Mouse (Mus musculus) lung, adult 2 months (tissue): ENCODE results near the gene Runx2.

Experiments
- CTCF ChIP-seq: fragments of 200-500 bp; IDR thresholded peaks from 2 replicates; pipeline ENCODE4 v1.5.1; 2011; ENCODE audit warnings: mild to moderate bottlenecking, low read length, control low read depth; ENCODE audit not compliant: insufficient read depth
- POLR2A ChIP-seq: fragments of 200-500 bp; IDR thresholded peaks from 2 replicates; pipeline ENCODE4 v1.6.1; 2011; ENCODE audit warnings: low read depth, mild to moderate bottlenecking, control low read depth, low read length, borderline replicate concordance; ENCODE audit errors: extremely low read depth

DNA sequence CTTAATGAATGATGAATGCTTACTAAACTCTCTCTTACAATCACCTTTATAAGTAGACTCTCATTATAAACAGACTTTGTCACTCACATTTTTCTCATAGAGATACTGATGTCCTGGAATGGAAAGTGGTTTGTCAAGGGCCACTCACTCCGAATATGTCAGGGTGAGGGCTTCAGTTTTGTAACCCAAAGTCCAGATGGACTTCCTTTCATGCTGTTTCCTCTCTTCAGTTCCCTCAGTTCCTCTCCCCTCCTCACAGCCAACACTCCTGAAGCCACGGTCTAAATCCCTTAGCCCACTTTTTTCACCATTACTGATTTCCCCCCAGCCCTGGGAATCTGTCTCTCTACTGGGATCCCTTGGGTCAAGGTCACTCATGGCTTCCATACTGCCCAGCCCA is 123.1 kb downstream of the Runx2 start:
- no peak for TF ChIP-seq POLR2A
- no peak for TF ChIP-seq CTCF
